Mouse (Mus musculus) myocyte (in vitro differentiated cells): Measurements from ENCODE around the gene Mdfic.

Experiments used
- MYOD1 ChIP-seq, 3 experiments: IDR thresholded peaks; one replicate each; pipeline ENCODE4 v1.6.1; 2011; ENCODE audit warnings: control low read depth in 2 of 3, low read depth in 2 of 3, mild to moderate bottlenecking in 2 of 3, moderate library complexity in 1 of 3; ENCODE audit not compliant: insufficient read length in 2 of 3, control insufficient read depth in 1 of 3
- POLR2A ChIP-seq: IDR thresholded peaks from one replicate; pipeline ENCODE4 v1.6.1; 2011; ENCODE audit warnings: low read depth, mild to moderate bottlenecking, control low read depth, moderate library complexity; ENCODE audit not compliant: insufficient read length
- USF1 ChIP-seq: IDR thresholded peaks from one replicate; pipeline ENCODE4 v1.6.1; 2011; ENCODE audit warnings: low read depth, mild to moderate bottlenecking, control low read depth, moderate library complexity

- TF ChIP-seq POLR2A (no peak), MYOD1 (IDR thresholded peaks at IDR 0.05; ENCODE audit: control insufficient read depth in 1 of 3, insufficient read length in 2 of 3, low read depth in 2 of 3) (no peak), USF1 (no peak)
Measured at GRCm38 (mm10) chr6:15830651-15831050, 110.2 kb downstream of the Mdfic start.
